Mouse (Mus musculus): ENCODE measurements around the gene Usp45. TPM values are rescaled to one million over a fixed set of nuclear protein-coding genes. Genes with fewer than 3 reads are reported as not detected.

Usp45 gene
- polyA plus RNA-seq, 1 experiment: 3.0 TPM

GRCm38 (mm10) chr4:21885831-21886230, 118.9 kb downstream of the Usp45 start:
- Histone ChIP-seq H3K27me3 (ENCODE audit: control insufficient read depth, insufficient read depth, low read length) (no peaks in the 10 kb centered on the region), H3K4me1 (ENCODE audit: control insufficient read depth, insufficient read depth, insufficient read length, low read length) (0 out of 2 replicates have a peak, but pooled peaks cover 2% of the 10 kb centered on the region), H3K4me3 (ENCODE audit: low read depth, low read length) (no peak overlapping the region), H3K27ac (ENCODE audit: insufficient read depth, low read depth, low read length) (no peak overlapping the region), H3K36me3 (ENCODE audit: control insufficient read depth, insufficient read depth, low read length) (peaks cover 4% of the 10 kb centered on the region)
- WGBS: 86% methylated on average over 8 of the region's 8 CpGs
- no peak for TF ChIP-seq CTCF (IDR thresholded peaks at IDR 0.05; ENCODE audit: extremely low read depth, insufficient read length, insufficient replicate concordance, low read depth, low read length)
- TF ChIP-seq POLR2A (IDR thresholded peaks at IDR 0.05; ENCODE audit: low read depth, low read length): no peak

Other genes starting within 250 kb of the Usp45 start
- 0.06 TPM in 1 of 2 replicates, not detected in the other for gene Prdm13, start 81.2 kb upstream of the Usp45 start, polyA plus RNA-seq (2012; rRNA removed)
- 0.93 and 1.7 TPM in 2 replicates for gene Ccnc, start 39.5 kb upstream of the Usp45 start, polyA plus RNA-seq (2012; rRNA removed)
- gene Tstd3, start 56 bp downstream of the Usp45 start, polyA plus RNA-seq (2012; rRNA removed): 1.3 and 2.8 TPM in 2 replicates
- gene Pnisr, start 80.4 kb downstream of the Usp45 start, polyA plus RNA-seq (2012; rRNA removed): 5.6 and 13.4 TPM in 2 replicates
- 1.5 and 1.6 TPM in 2 replicates for gene Coq3, start 112.5 kb downstream of the Usp45 start, polyA plus RNA-seq (2012; rRNA removed)
- 0.51 and 0.61 TPM in 2 replicates for gene Faxc, start 164.2 kb downstream of the Usp45 start, polyA plus RNA-seq (2012; rRNA removed)